Mouse (Mus musculus): ENCODE data around the gene Lyg1. TPM values are rescaled to one million over a fixed set of nuclear protein-coding genes. Genes with fewer than 3 reads are reported as not detected.
"Not testable (repeated sequence)": the region's sequence is repeated elsewhere in the genome, so short reads cannot be mapped to it uniquely, and the experiment has no call there.

The Lyg1 gene
- polyA plus RNA-seq, 1 experiment from 2014 or later = not detected

- ATAC-seq (ENCODE audit: extremely low read depth, insufficient number of reproducible peaks, low FRiP score, low TSS enrichment) = no peak
- no peak overlapping the region for H3K4me3 ChIP-seq
- no peak overlapping the region for H3K4me2 ChIP-seq
- no peaks in the 10 kb centered on the region for H3K27me3 ChIP-seq (replicated peaks)
- WGBS = 71% methylated on average over 9 of the region's 9 CpGs
- no peaks in the 10 kb centered on the region for H3K9me3 ChIP-seq
- no peak overlapping the region for H3K27ac ChIP-seq (replicated peaks)
- H3K9ac ChIP-seq = no peak overlapping the region
- peaks cover 56% of the 10 kb centered on the region for H3K36me3 ChIP-seq
- no peaks in the 10 kb centered on the region for H3K4me1 ChIP-seq
These were observed 28.3 kb upstream of the Lyg1 start for GRCm38 (mm10) chr1:37985764-37986323.

GRCm38 (mm10) chr1:37984326-37984725, 26.8 kb upstream of the Lyg1 start:
- 82% methylated on average over 1 of the region's 1 CpGs for WGBS
- Histone ChIP-seq H3K27ac (replicated peaks) (no peak overlapping the region), H3K4me2 (no peak overlapping the region), H3K4me1 (no peaks in the 10 kb centered on the region), H3K9ac (no peak overlapping the region), H3K4me3 (no peak overlapping the region), H3K27me3 (replicated peaks) (no peaks in the 10 kb centered on the region), H3K9me3 (no peaks in the 10 kb centered on the region), H3K36me3 (peaks cover 40% of the 10 kb centered on the region)
- ATAC-seq (ENCODE audit: extremely low read depth, insufficient number of reproducible peaks, low FRiP score, low TSS enrichment) = no peak

- no peaks in the 10 kb centered on the region; the same call in 1 of the 2 replicates for H3K27me3 ChIP-seq (replicated peaks)
- no peaks in the 10 kb centered on the region for H3K9me3 ChIP-seq
- ATAC-seq (ENCODE audit: extremely low read depth, insufficient number of reproducible peaks, low FRiP score, low TSS enrichment) = no peak
- H3K4me3 ChIP-seq = no peak overlapping the region
- H3K27ac ChIP-seq (replicated peaks) = no peak overlapping the region
- no peaks in the 10 kb centered on the region for H3K36me3 ChIP-seq
- H3K4me1 ChIP-seq = no peaks in the 10 kb centered on the region
- 86% methylated on average over 7 of the region's 7 CpGs for WGBS
- H3K4me2 ChIP-seq = no peak overlapping the region
- H3K9ac ChIP-seq = no peak overlapping the region
These were observed 19.7 kb upstream of the Lyg1 start for GRCm38 (mm10) chr1:37977303-37977702.

GRCm38 (mm10) chr1:37976666-37977065, 19.1 kb upstream of the Lyg1 start:
- H3K4me3 ChIP-seq; H3K27ac ChIP-seq (replicated peaks); H3K4me1 ChIP-seq; H3K9me3 ChIP-seq; H3K4me2 ChIP-seq; H3K9ac ChIP-seq; H3K27me3 ChIP-seq (replicated peaks); ATAC-seq (ENCODE audit: extremely low read depth, insufficient number of reproducible peaks, low FRiP score, low TSS enrichment); H3K36me3 ChIP-seq: not testable (repeated sequence)
- WGBS = 63% methylated on average over 9 of the region's 9 CpGs

GRCm38 (mm10) chr1:37971520-37971919, 14.0 kb upstream of the Lyg1 start:
- Histone ChIP-seq H3K4me2 (no peak overlapping the region), H3K4me1 (peaks cover 7% of the 10 kb centered on the region; the same call in 1 of the 2 replicates), H3K36me3 (no peaks in the 10 kb centered on the region), H3K27ac (replicated peaks) (no peak overlapping the region), H3K9ac (no peak overlapping the region), H3K4me3 (no peak overlapping the region), H3K9me3 (no peaks in the 10 kb centered on the region), H3K27me3 (replicated peaks) (no peaks in the 10 kb centered on the region; the same call in 1 of the 2 replicates)
- 24% methylated on average over 4 of the region's 4 CpGs for WGBS
- no peak for ATAC-seq (ENCODE audit: extremely low read depth, insufficient number of reproducible peaks, low FRiP score, low TSS enrichment)

- no peak for ATAC-seq (ENCODE audit: extremely low read depth, insufficient number of reproducible peaks, low FRiP score, low TSS enrichment)
- H3K36me3 ChIP-seq = no peaks in the 10 kb centered on the region
- peaks cover 7% of the 10 kb centered on the region; the same call in 1 of the 2 replicates for H3K4me1 ChIP-seq
- no peaks in the 10 kb centered on the region for H3K27me3 ChIP-seq (replicated peaks)
- 85% methylated on average over 6 of the region's 6 CpGs for WGBS
- H3K4me2 ChIP-seq = no peak overlapping the region
- no peak overlapping the region for H3K4me3 ChIP-seq
- H3K27ac ChIP-seq (replicated peaks) = no peak overlapping the region
- H3K9me3 ChIP-seq = no peaks in the 10 kb centered on the region
- H3K9ac ChIP-seq = no peak overlapping the region
These were observed 11.2 kb upstream of the Lyg1 start for GRCm38 (mm10) chr1:37968746-37969145.

GRCm38 (mm10) chr1:37965571-37965970, 8.0 kb upstream of the Lyg1 start:
- Histone ChIP-seq H3K4me2 (no peak overlapping the region), H3K9ac (no peak overlapping the region), H3K9me3 (no peaks in the 10 kb centered on the region), H3K36me3 (no peaks in the 10 kb centered on the region), H3K4me3 (no peak overlapping the region), H3K4me1 (no peaks in the 10 kb centered on the region), H3K27me3 (replicated peaks) (no peaks in the 10 kb centered on the region), H3K27ac (replicated peaks) (no peak overlapping the region)
- no peak for ATAC-seq (ENCODE audit: extremely low read depth, insufficient number of reproducible peaks, low FRiP score, low TSS enrichment)
- WGBS = 59% methylated on average over 10 of the region's 10 CpGs

- Histone ChIP-seq H3K9me3 (no peaks in the 10 kb centered on the region), H3K36me3 (no peaks in the 10 kb centered on the region), H3K4me1 (no peaks in the 10 kb centered on the region), H3K4me3 (no peak overlapping the region), H3K4me2 (no peak overlapping the region), H3K9ac (no peak overlapping the region), H3K27me3 (replicated peaks) (no peaks in the 10 kb centered on the region), H3K27ac (replicated peaks) (no peak overlapping the region)
- no peak for ATAC-seq (ENCODE audit: extremely low read depth, insufficient number of reproducible peaks, low FRiP score, low TSS enrichment)
- WGBS = 67% methylated on average over 5 of the region's 5 CpGs
These were observed 1.9 kb upstream of the Lyg1 start for GRCm38 (mm10) chr1:37959486-37959885.

- no peaks in the 10 kb centered on the region for H3K4me1 ChIP-seq
- no peaks in the 10 kb centered on the region for H3K36me3 ChIP-seq
- H3K4me3 ChIP-seq = no peak overlapping the region
- 51% methylated on average over 2 of the region's 2 CpGs for WGBS
- ATAC-seq (ENCODE audit: extremely low read depth, insufficient number of reproducible peaks, low FRiP score, low TSS enrichment) = no peak
- H3K4me2 ChIP-seq = no peak overlapping the region
- no peak overlapping the region for H3K27ac ChIP-seq (replicated peaks)
- no peak overlapping the region for H3K9ac ChIP-seq
- no peaks in the 10 kb centered on the region for H3K9me3 ChIP-seq
- no peaks in the 10 kb centered on the region for H3K27me3 ChIP-seq (replicated peaks)
These were observed 957 bp upstream of the Lyg1 start for GRCm38 (mm10) chr1:37958516-37958915.

- no peak for ATAC-seq (ENCODE audit: extremely low read depth, insufficient number of reproducible peaks, low FRiP score, low TSS enrichment)
- H3K4me2 ChIP-seq = no peak overlapping the region
- H3K9ac ChIP-seq = no peak overlapping the region
- WGBS = 25% methylated on average over 3 of the region's 3 CpGs
- no peak overlapping the region for H3K4me3 ChIP-seq
- no peak overlapping the region for H3K27ac ChIP-seq (replicated peaks)
- H3K4me1 ChIP-seq = no peaks in the 10 kb centered on the region
- H3K27me3 ChIP-seq (replicated peaks) = no peaks in the 10 kb centered on the region
- no peaks in the 10 kb centered on the region for H3K9me3 ChIP-seq
- H3K36me3 ChIP-seq = no peaks in the 10 kb centered on the region
These were observed 698 bp downstream of the Lyg1 start for GRCm38 (mm10) chr1:37956690-37957431.

- Histone ChIP-seq H3K4me1 (no peaks in the 10 kb centered on the region), H3K4me3 (no peak overlapping the region), H3K4me2 (no peak overlapping the region), H3K27me3 (replicated peaks) (no peaks in the 10 kb centered on the region), H3K9me3 (no peaks in the 10 kb centered on the region), H3K9ac (no peak overlapping the region), H3K27ac (replicated peaks) (no peak overlapping the region), H3K36me3 (no peaks in the 10 kb centered on the region)
- ATAC-seq (ENCODE audit: extremely low read depth, insufficient number of reproducible peaks, low FRiP score, low TSS enrichment) = no peak
- 79% methylated on average over 2 of the region's 2 CpGs for WGBS
These were observed 2.3 kb downstream of the Lyg1 start for GRCm38 (mm10) chr1:37955251-37955650.

GRCm38 (mm10) chr1:37954786-37955185, 2.8 kb downstream of the Lyg1 start:
- 57% methylated on average over 7 of the region's 7 CpGs for WGBS
- no peak overlapping the region for H3K4me3 ChIP-seq
- no peaks in the 10 kb centered on the region for H3K36me3 ChIP-seq
- H3K27me3 ChIP-seq (replicated peaks) = no peaks in the 10 kb centered on the region
- H3K4me2 ChIP-seq = no peak overlapping the region
- no peaks in the 10 kb centered on the region for H3K9me3 ChIP-seq
- H3K27ac ChIP-seq (replicated peaks) = no peak overlapping the region
- H3K9ac ChIP-seq = no peak overlapping the region
- H3K4me1 ChIP-seq = no peaks in the 10 kb centered on the region
- ATAC-seq (ENCODE audit: extremely low read depth, insufficient number of reproducible peaks, low FRiP score, low TSS enrichment) = no peak
